Mouse (Mus musculus) brain, embryonic 14.5 days (tissue): ENCODE measurements around the gene Mob3a.

Experiments
- CTCF ChIP-seq: fragments of 200-500 bp; IDR thresholded peaks from 2 replicates; pipeline ENCODE4 v1.5.1; 2012; ENCODE audit warnings: inconsistent platforms, mild to moderate bottlenecking, moderate library complexity, borderline replicate concordance; ENCODE audit not compliant: insufficient read depth, insufficient read length; ENCODE audit errors: extremely low read depth
- POLR2A ChIP-seq: fragments of 200-500 bp; IDR thresholded peaks from 2 replicates; pipeline ENCODE4 v1.6.1; 2012; ENCODE audit warnings: mild to moderate bottlenecking, inconsistent platforms, borderline replicate concordance; ENCODE audit not compliant: poor library complexity, insufficient read depth, insufficient read length, severe bottlenecking; ENCODE audit errors: extremely low read depth

- no peak for TF ChIP-seq CTCF
- TF ChIP-seq POLR2A: no peak
Measured at GRCm38 (mm10) chr10:80665016-80665380, 36.8 kb downstream of the Mob3a start.
